Mouse (Mus musculus) limb, embryonic 13.5 days (tissue): ENCODE measurements around the gene Crp. TPM values are rescaled to one million over a fixed set of nuclear protein-coding genes. Genes with fewer than 3 reads are reported as not detected.

Experiments
- ATAC-seq: fragments of 200-750 bp; cut with Nextera tagmentation; 2 replicates; pipeline ENCODE4 v1.8.0; 2017; ENCODE audit warnings: low read depth, moderate number of reproducible peaks, moderate TSS enrichment; ENCODE audit not compliant: low FRiP score
- H3K27ac ChIP-seq: fragments of 300-500 bp; sonication (generic); 2 replicates; pipeline ENCODE4 v1.5.1; 2015; ENCODE audit warnings: inconsistent platforms, mild to moderate bottlenecking, moderate library complexity
- H3K27me3 ChIP-seq: fragments of 300-500 bp; sonication (generic); 2 replicates; pipeline ENCODE4 v1.6.1; 2015; ENCODE audit warnings: mild to moderate bottlenecking, inconsistent platforms
- H3K36me3 ChIP-seq: fragments of 300-500 bp; sonication (generic); 2 replicates; pipeline ENCODE4 v1.6.1; 2015; ENCODE audit warnings: inconsistent platforms, mild to moderate bottlenecking, moderate library complexity
- H3K4me1 ChIP-seq: fragments of 300-500 bp; sonication (generic); 2 replicates; pipeline ENCODE4 v1.6.1; 2015; ENCODE audit warnings: inconsistent platforms
- H3K4me2 ChIP-seq: fragments of 300-500 bp; sonication (generic); replicated peaks from 2 replicates; pipeline ENCODE4 v1.6.1; 2015; ENCODE audit warnings: inconsistent platforms, mild to moderate bottlenecking, moderate library complexity
- H3K4me3 ChIP-seq: fragments of 300-500 bp; sonication (generic); 2 replicates; pipeline ENCODE4 v1.5.1; 2015; ENCODE audit warnings: moderate library complexity, mild to moderate bottlenecking, inconsistent platforms
- H3K9ac ChIP-seq: fragments of 300-500 bp; sonication (generic); 2 replicates; pipeline ENCODE4 v1.6.1; 2015; ENCODE audit warnings: mild to moderate bottlenecking, inconsistent platforms
- H3K9me3 ChIP-seq: fragments of 300-500 bp; sonication (generic); 2 replicates; pipeline ENCODE4 v1.6.1; 2016; ENCODE audit warnings: inconsistent platforms
- WGBS: fragments of 180-500 bp; shearing (Covaris S2); methylation state at CpG from one replicate; pipeline ENCODE4 v1.1.7; 2015; 5-methylcytosine and 5-hydroxymethylcytosine counted together
- polyA plus RNA-seq: library from polyadenylated mRNA; unstranded; fragments of >200 nt; fragmentation: Nextera tagmentation; extraction: Ambion mirVana; gene quantifications from 2 replicates; pipeline ENCODE4 v1.2.1, GENCODE M21; 2015

Crp gene
- polyA plus RNA-seq, 1 experiment from 2014 or later = not detected

GRCm38 (mm10) chr1:172755151-172755550 is 57.3 kb downstream of the Crp start:
- Histone ChIP-seq H3K4me2 (no peak overlapping the region), H3K4me1 (no peaks in the 10 kb centered on the region), H3K9ac (no peak overlapping the region), H3K36me3 (no peaks in the 10 kb centered on the region), H3K27me3 (no peaks in the 10 kb centered on the region), H3K27ac (no peak overlapping the region), H3K4me3 (no peak overlapping the region), H3K9me3 (no peaks in the 10 kb centered on the region)
- ATAC-seq = no peak
- WGBS = 72% methylated on average over 7 of the region's 7 CpGs

GRCm38 (mm10) chr1:172759525-172759924 is 61.7 kb downstream of the Crp start:
- no peaks in the 10 kb centered on the region for H3K36me3 ChIP-seq

GRCm38 (mm10) chr1:172779195-172779594 is 81.3 kb downstream of the Crp start:
- Histone ChIP-seq H3K36me3 (no peaks in the 10 kb centered on the region), H3K9me3 (no peaks in the 10 kb centered on the region), H3K27ac (no peak overlapping the region), H3K27me3 (no peaks in the 10 kb centered on the region), H3K4me1 (no peaks in the 10 kb centered on the region), H3K9ac (no peak overlapping the region), H3K4me3 (no peak overlapping the region), H3K4me2 (no peak overlapping the region)
- no peak for ATAC-seq
- WGBS = 75% methylated on average over 5 of the region's 5 CpGs

More at GRCm38 (mm10) chr1:172759525-172759924, 61.7 kb downstream of the Crp start:
- H3K27ac ChIP-seq = no peak overlapping the region
- ATAC-seq = no peak
- H3K9me3 ChIP-seq = no peaks in the 10 kb centered on the region
- no peaks in the 10 kb centered on the region for H3K27me3 ChIP-seq
- no peak overlapping the region for H3K9ac ChIP-seq
- no peak overlapping the region for H3K4me2 ChIP-seq
- WGBS = 83% methylated on average over 1 of the region's 1 CpGs
- no peak overlapping the region for H3K4me3 ChIP-seq
- H3K4me1 ChIP-seq = no peaks in the 10 kb centered on the region

GRCm38 (mm10) chr1:172785322-172785721 is 87.5 kb downstream of the Crp start:
- Histone ChIP-seq H3K9me3 (no peaks in the 10 kb centered on the region), H3K27me3 (no peaks in the 10 kb centered on the region), H3K36me3 (no peaks in the 10 kb centered on the region), H3K9ac (no peak overlapping the region), H3K4me3 (no peak overlapping the region), H3K4me2 (no peak overlapping the region), H3K27ac (no peak overlapping the region), H3K4me1 (no peaks in the 10 kb centered on the region)
- ATAC-seq = no peak
- 91% methylated on average over 2 of the region's 2 CpGs for whole genome bisulfite sequencing

GRCm38 (mm10) chr1:172785886-172786285 is 88.0 kb downstream of the Crp start:
- Histone ChIP-seq H3K27me3 (no peaks in the 10 kb centered on the region), H3K4me3 (no peak overlapping the region), H3K36me3 (no peaks in the 10 kb centered on the region), H3K4me2 (no peak overlapping the region), H3K27ac (no peak overlapping the region), H3K9ac (no peak overlapping the region), H3K4me1 (no peaks in the 10 kb centered on the region), H3K9me3 (no peaks in the 10 kb centered on the region)
- whole genome bisulfite sequencing = 21% methylated on average over 1 of the region's 1 CpGs
- ATAC-seq = no peak

- Histone ChIP-seq H3K27ac (no peak overlapping the region), H3K9ac (no peak overlapping the region)
These were observed 131.1 kb downstream of the Crp start for GRCm38 (mm10) chr1:172828975-172829374.

GRCm38 (mm10) chr1:172847044-172847761 is 149.3 kb downstream of the Crp start:
- Histone ChIP-seq H3K36me3 (no peaks in the 10 kb centered on the region), H3K4me2 (no peak overlapping the region), H3K4me1 (no peaks in the 10 kb centered on the region), H3K4me3 (no peak overlapping the region), H3K9ac (no peak overlapping the region), H3K27me3 (no peaks in the 10 kb centered on the region), H3K27ac (no peak overlapping the region), H3K9me3 (no peaks in the 10 kb centered on the region)
- no peak for ATAC-seq
- 78% methylated on average over 2 of the region's 2 CpGs for WGBS

More at GRCm38 (mm10) chr1:172828975-172829374, 131.1 kb downstream of the Crp start:
- ATAC-seq = no peak
- Histone ChIP-seq H3K4me2 (no peak overlapping the region), H3K9me3 (no peaks in the 10 kb centered on the region), H3K4me1 (no peaks in the 10 kb centered on the region), H3K4me3 (no peak overlapping the region), H3K27me3 (no peaks in the 10 kb centered on the region), H3K36me3 (no peaks in the 10 kb centered on the region)
- WGBS = 88% methylated on average over 2 of the region's 2 CpGs

- H3K27me3 ChIP-seq = no peaks in the 10 kb centered on the region
- no peak for ATAC-seq
- no peak overlapping the region for H3K27ac ChIP-seq
- H3K36me3 ChIP-seq = no peaks in the 10 kb centered on the region
- 89% methylated on average over 2 of the region's 2 CpGs for WGBS
- no peak overlapping the region for H3K4me3 ChIP-seq
- H3K4me1 ChIP-seq = no peaks in the 10 kb centered on the region
- no peak overlapping the region for H3K4me2 ChIP-seq
- H3K9ac ChIP-seq = no peak overlapping the region
- H3K9me3 ChIP-seq = no peaks in the 10 kb centered on the region
These were observed 150.3 kb downstream of the Crp start for GRCm38 (mm10) chr1:172848171-172848570.

GRCm38 (mm10) chr1:172875265-172875664 is 177.4 kb downstream of the Crp start:
- no peak overlapping the region for H3K4me3 ChIP-seq
- H3K4me1 ChIP-seq = no peaks in the 10 kb centered on the region
- no peaks in the 10 kb centered on the region for H3K27me3 ChIP-seq
- no peak for ATAC-seq
- no peaks in the 10 kb centered on the region for H3K9me3 ChIP-seq
- no peak overlapping the region for H3K9ac ChIP-seq
- no peaks in the 10 kb centered on the region for H3K36me3 ChIP-seq
- 85% methylated on average over 4 of the region's 4 CpGs for WGBS
- H3K4me2 ChIP-seq = no peak overlapping the region
- H3K27ac ChIP-seq = no peak overlapping the region

GRCm38 (mm10) chr1:172876675-172877074 is 178.8 kb downstream of the Crp start:
- 76% methylated on average over 1 of the region's 1 CpGs for WGBS
- H3K9me3 ChIP-seq = no peaks in the 10 kb centered on the region
- no peak for ATAC-seq

More at GRCm38 (mm10) chr1:172876675-172877074, 178.8 kb downstream of the Crp start:
- no peaks in the 10 kb centered on the region for H3K4me1 ChIP-seq
- H3K36me3 ChIP-seq = no peaks in the 10 kb centered on the region
- no peak overlapping the region for H3K27ac ChIP-seq
- no peak overlapping the region for H3K4me2 ChIP-seq
- no peak overlapping the region for H3K9ac ChIP-seq
- H3K27me3 ChIP-seq = no peaks in the 10 kb centered on the region
- no peak overlapping the region for H3K4me3 ChIP-seq

Other genes with a start within 250 kb of the Crp start
- 0.25 and 0.63 TPM in 2 replicates for gene Slamf9, start 222.7 kb upstream of the Crp start, polyA plus RNA-seq
- 47.9 and 53.2 TPM in 2 replicates for gene Igsf9, start 216.3 kb upstream of the Crp start, polyA plus RNA-seq
- 118 and 119 TPM in 2 replicates for gene Tagln2, start 198.0 kb upstream of the Crp start, polyA plus RNA-seq
- 1.0 and 1.7 TPM in 2 replicates for gene Cfap45, start 177.3 kb upstream of the Crp start, polyA plus RNA-seq
- 0.33 TPM in 1 of 2 replicates, not detected in the other for gene Vsig8, start 142.1 kb upstream of the Crp start, polyA plus RNA-seq
- 0.11 and 0.25 TPM in 2 replicates for gene Slamf8, start 107.5 kb upstream of the Crp start, polyA plus RNA-seq
- 1.0 and 1.3 TPM in 2 replicates for gene Fcrl6, start 95.5 kb upstream of the Crp start, polyA plus RNA-seq
- 10.1 and 10.5 TPM in 2 replicates for gene Dusp23, start 65.1 kb upstream of the Crp start, polyA plus RNA-seq
- gene Apcs, start 197.0 kb downstream of the Crp start, polyA plus RNA-seq = not detected in 2 replicates